In the genomic region with DNA sequence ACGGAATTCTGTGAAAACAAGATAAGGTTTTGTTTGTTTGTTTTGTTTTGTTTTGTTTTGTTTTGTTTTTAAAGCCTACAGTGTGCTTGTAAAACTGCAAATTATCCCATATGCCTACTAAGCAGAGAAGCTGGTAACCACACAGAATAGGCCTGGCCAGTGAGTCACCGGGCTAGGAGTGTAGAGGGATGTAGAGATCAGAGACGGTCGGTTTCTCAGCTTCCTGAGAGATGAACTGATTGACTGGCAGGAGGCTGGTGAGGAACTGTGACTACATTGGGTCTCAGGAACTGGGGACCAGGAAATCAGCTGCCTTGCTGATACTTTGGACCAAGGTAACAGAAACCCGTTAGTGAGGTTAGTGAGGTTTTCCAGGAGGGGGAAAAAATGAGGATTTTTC, we compare ENCODE assay signal across 24 mouse cellular contexts.
"Had no signal": no experiment of that assay in that cellular context is flagged by ENCODE, and none has a peak within 500 bp of the region (broad histone marks: within the 10 kb centered on the region; RNA-seq: fewer than 3 reads in every experiment).

No protein-coding gene starts in this region.

- H3K9me3 ChIP-seq: limb, embryonic 15.5 days; liver, embryonic 15.5 days; lung, embryonic 15.5 days; midbrain, embryonic 10.5 days; neural tube, embryonic 12.5 days; neural tube, embryonic 15.5 days had no signal

- H3K4me3 ChIP-seq: layer of hippocampus, adult 2 months; limb, embryonic 15.5 days; liver, embryonic 15.5 days; lung, embryonic 15.5 days; megakaryocyte, embryonic 14.5 days; midbrain, embryonic 10.5 days; neural tube, embryonic 12.5 days; neural tube, embryonic 15.5 days had no signal

- H3K27ac ChIP-seq: kidney, postnatal 0 days; layer of hippocampus, adult 2 months; limb, embryonic 15.5 days; liver, embryonic 15.5 days; lung, embryonic 15.5 days; macrophage; midbrain, embryonic 10.5 days; neural tube, embryonic 12.5 days; neural tube, embryonic 15.5 days; stomach, postnatal 0 days had no signal

- H3K36me3 ChIP-seq: limb, embryonic 15.5 days; liver, embryonic 15.5 days; lung, embryonic 15.5 days; midbrain, embryonic 10.5 days; neural tube, embryonic 12.5 days; neural tube, embryonic 15.5 days had no signal

- H3K9ac ChIP-seq: limb, embryonic 15.5 days; liver, embryonic 15.5 days; lung, embryonic 15.5 days; neural tube, embryonic 12.5 days; neural tube, embryonic 15.5 days had no signal

- H3K4me1 ChIP-seq: limb, embryonic 15.5 days; liver, embryonic 15.5 days; neural tube, embryonic 15.5 days had no signal

- DNase-seq: kidney, adult 2 months; kidney, postnatal 25 days; layer of hippocampus, adult 9-11 months; lung, adult 18-20 months; lung, postnatal 10 days; midbrain, embryonic 14.5 days; right cerebral cortex, adult 18-20 months; right cerebral cortex, postnatal 14 days; right cerebral cortex, postnatal 4 days; thymus, adult 2 months; thymus, postnatal 14 days; thymus, postnatal 4 days had no signal

- H3K4me2 ChIP-seq: limb, embryonic 15.5 days; liver, embryonic 11.5 days; liver, embryonic 15.5 days; lung, embryonic 15.5 days; neural tube, embryonic 12.5 days; neural tube, embryonic 15.5 days had no signal

- H3K27me3 ChIP-seq: limb, embryonic 15.5 days; lung, embryonic 15.5 days; neural tube, embryonic 12.5 days; neural tube, embryonic 15.5 days had no signal
